ENCODE assay signal across 9 mouse cellular contexts in genomic region chrX:167207741-167208505, GRCm38 (mm10). TPM values are rescaled to one million over a fixed set of nuclear protein-coding genes. Genes with fewer than 3 reads are reported as not detected.
A peak's percentile ranks its signal among the peaks of the same experiment; 100 is the strongest.
DNase-seq lines count a peak whose midpoint lies in the region; ATAC-seq and TF ChIP-seq lines count a peak whose summit lies in the region.
"Had no signal": no experiment of that assay in that cellular context is flagged by ENCODE, and none has a peak within 500 bp of the region (broad histone marks: within the 10 kb centered on the region; RNA-seq: fewer than 3 reads in every experiment).

No protein-coding gene starts in this region.

- TF ChIP-seq CTCF in liver, adult 2 months (IDR thresholded peaks at IDR 0.05; ENCODE audit: low read depth, low read length): no peak

- peak overlapping the region; percentile 61 for H3K4me3 ChIP-seq in liver, adult 2 months (ENCODE audit: insufficient read depth, low read depth, low read length)
- peak overlapping the region; percentile 60 for H3K4me3 ChIP-seq in neural tube, embryonic 13.5 days

- H3K4me2 ChIP-seq in neural tube, embryonic 13.5 days: peak overlapping the region; percentile 67

- intact Hi-C loops in heart, postnatal 14 days (cut with DNase I): loop anchor here (10.0 kb wide), 2 partner anchors 53 to 103 kb away; no protein-coding TSS in a partner anchor

- peak overlapping the region; percentile 80 for H3K27ac ChIP-seq in liver, adult 2 months (replicated peaks; ENCODE audit: insufficient read depth, low read depth, low read length)
- peak overlapping the region; percentile 97 for H3K27ac ChIP-seq in neural tube, embryonic 13.5 days (replicated peaks)

- H3K9me3 ChIP-seq in neural tube, embryonic 13.5 days: no peaks in the 10 kb centered on the region
- H3K9me3 ChIP-seq: G1E had no signal

- peaks cover 5% of the 10 kb centered on the region; the same call in 1 of the 2 replicates for H3K36me3 ChIP-seq in liver, adult 2 months (ENCODE audit: control insufficient read depth, insufficient read depth, low read length)
- H3K36me3 ChIP-seq in neural tube, embryonic 13.5 days: 0 out of 2 replicates have a peak, but pooled peaks cover 6% of the 10 kb centered on the region
- H3K36me3 ChIP-seq: G1E had no signal

- peak; percentile 13 to 34 for DNase-seq in cerebellum, adult 18-20 months
- peak; percentile 67 for DNase-seq in 416B (ENCODE audit: low read depth)
- peak; percentile 38 for DNase-seq in embryo, embryonic 11 days
- DNase-seq in heart, postnatal 14 days: peak; percentile 45 to 47
- no peak for DNase-seq in liver, adult 2 months (ENCODE audit: extremely low read depth, low read depth, low spot score)
- no peak for DNase-seq in testis, postnatal 14 days (ENCODE audit: low spot score)

- H3K4me1 ChIP-seq in liver, adult 2 months (ENCODE audit: control insufficient read depth, insufficient read depth, low read length): no peaks in the 10 kb centered on the region; the same call in 1 of the 2 replicates
- peaks cover 25% of the 10 kb centered on the region for H3K4me1 ChIP-seq in neural tube, embryonic 13.5 days (replicated peaks)

- H3K9ac ChIP-seq in liver, adult 2 months (ENCODE audit: low read depth, low read length): peak overlapping the region; percentile 73
- H3K9ac ChIP-seq in neural tube, embryonic 13.5 days: peak overlapping the region; percentile 93

- WGBS in liver, adult 2 months: 5% methylated on average over 25 of the region's 25 CpGs
- WGBS in neural tube, embryonic 13.5 days: 26% methylated on average over 25 of the region's 25 CpGs

- H3K27me3 ChIP-seq in liver, adult 2 months (ENCODE audit: control insufficient read depth, insufficient read depth, low read length): no peaks in the 10 kb centered on the region
- H3K27me3 ChIP-seq in neural tube, embryonic 13.5 days: peaks cover 32% of the 10 kb centered on the region

- TF ChIP-seq POLR2A in liver, adult 2 months (IDR thresholded peaks at IDR 0.05; ENCODE audit: extremely low read depth, insufficient read depth, low read length): no peak

- no peaks in the 10 kb centered on the region for H3K79me2 ChIP-seq in liver, adult 2 months (ENCODE audit: control insufficient read depth, insufficient read depth, low read length)

- ATAC-seq in cerebellum, adult (ENCODE audit: insufficient number of reproducible peaks, low FRiP score, low TSS enrichment): no peak
- no peak for ATAC-seq in neural tube, embryonic 13.5 days (ENCODE audit: low read depth)

RNA-seq across cellular contexts. Expression of gene Tmsb4x, which starts 1.2 kb away (rescaled TPM):
- total RNA-seq in heart, postnatal 14 days (2021): 100 to 1,000 TPM; 543 to 602 TPM
- total RNA-seq in liver, adult 2 months (2014; rRNA removed): 319 and 478 TPM in 2 replicates
- 19.4 and 22.9 TPM in 2 replicates for polyA plus RNA-seq in liver, adult 2 months (2012; rRNA removed)
- polyA plus RNA-seq in neural tube, embryonic 13.5 days (2015; fragmentation: Nextera tagmentation; extraction: Ambion mirVana): 6,861 and 7,374 TPM in 2 replicates
- polyA plus RNA-seq: G1E had no signal

RNA-seq across cellular contexts. Expression of gene Tlr8, which starts 56.2 kb away (rescaled TPM):
- 1 to 10 TPM; 1.9 to 2.2 TPM for total RNA-seq in heart, postnatal 14 days (2021)
- total RNA-seq in liver, adult 2 months (2014; rRNA removed): 3.1 and 3.6 TPM in 2 replicates
- polyA plus RNA-seq in liver, adult 2 months (2012; rRNA removed): 0.09 and 0.10 TPM in 2 replicates
- polyA plus RNA-seq in neural tube, embryonic 13.5 days (2015; fragmentation: Nextera tagmentation; extraction: Ambion mirVana): 0.06 TPM in 1 of 2 replicates, not detected in the other
- polyA plus RNA-seq: G1E had no signal

Comparison
In these comparisons a context has a peak if more than half of its experiments do, and no peak if none do; other contexts are left out.
1. DNase-seq: peak in cerebellum, adult 18-20 months (2 of 2), 416B (single experiment), embryo, embryonic 11 days (single experiment) and heart, postnatal 14 days (2 of 2); none in liver, adult 2 months (single experiment) and testis, postnatal 14 days (single experiment).